Mouse (Mus musculus) layer of hippocampus, adult 18-20 months (tissue): ENCODE data around the gene Plcd4. TPM values are rescaled to one million over a fixed set of nuclear protein-coding genes. Genes with fewer than 3 reads are reported as not detected.
"Not testable (repeated sequence)": the region's sequence is repeated elsewhere in the genome, so short reads cannot be mapped to it uniquely, and the experiment has no call there.

ENCODE experiments used
- DNase-seq, 2 experiments: peaks; one replicate each; pipeline ENCODE4 v3.0.0; 2022; ENCODE audit warnings: low spot score in 2 of 2
- long read RNA-seq: library from polyadenylated mRNA; stranded (forward); transcript quantifications from one replicate; pipeline ENCODE4 v2.0.0, GENCODE M21; 2021
- total RNA-seq, 2 experiments: library from RNA; stranded (reverse); gene quantifications; 2 replicates each; pipeline ENCODE4 v1.2.3; 2021

The Plcd4 gene
- total RNA-seq = 10 to 100 TPM; 19.5 to 22.5 TPM
- long read RNA-seq, transcript Plcd4-204 (17 exons, 2,720 nt) = major isoform, 18 of 26 reads
- long read RNA-seq, partial matches to known transcripts = 2 of 26 reads
- long read RNA-seq, other reads (novel, unspliced or antisense) = 6 of 26 reads

- DNase-seq = peak; percentile 22 to 51
Measured at GRCm38 (mm10) chr1:74542451-74542961, at the start of gene Plcd4. Gene Plcd4 (plus strand): TSS chr1:74542888.

GRCm38 (mm10) chr1:74501106-74501505, 41.6 kb upstream of the Plcd4 start:
- no peak for DNase-seq

- DNase-seq = no peak
Measured at GRCm38 (mm10) chr1:74505393-74505720, 37.3 kb upstream of the Plcd4 start.

GRCm38 (mm10) chr1:74505721-74506464, 36.8 kb upstream of the Plcd4 start, which contains the start of gene Cnot9:
Gene Cnot9 (plus strand): TSS chr1:74506058.
- peak; percentile 100 for DNase-seq

- DNase-seq = no peak
Measured at GRCm38 (mm10) chr1:74506471-74506881, 36.2 kb upstream of the Plcd4 start.

DNA sequence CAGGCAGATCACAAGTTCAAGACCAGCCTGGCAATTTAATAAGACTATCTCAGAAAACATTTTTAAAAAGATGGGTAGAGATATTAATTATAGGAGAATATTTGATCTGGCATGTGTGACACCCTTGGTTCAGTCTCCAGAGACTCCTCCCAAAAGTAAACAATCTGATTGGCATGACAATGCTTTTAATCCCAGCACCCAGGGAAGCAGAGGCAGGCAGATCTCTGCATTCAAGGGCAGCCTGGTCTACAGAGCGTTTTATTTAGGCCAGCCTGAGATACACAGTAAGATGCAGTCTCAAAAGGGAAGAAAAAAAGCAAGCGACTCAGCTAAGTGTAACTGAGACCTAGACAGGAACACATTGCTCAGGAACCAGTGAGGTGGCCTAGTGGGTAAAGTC, 34.9 kb upstream of the Plcd4 start:
- DNase-seq = no peak

DNA sequence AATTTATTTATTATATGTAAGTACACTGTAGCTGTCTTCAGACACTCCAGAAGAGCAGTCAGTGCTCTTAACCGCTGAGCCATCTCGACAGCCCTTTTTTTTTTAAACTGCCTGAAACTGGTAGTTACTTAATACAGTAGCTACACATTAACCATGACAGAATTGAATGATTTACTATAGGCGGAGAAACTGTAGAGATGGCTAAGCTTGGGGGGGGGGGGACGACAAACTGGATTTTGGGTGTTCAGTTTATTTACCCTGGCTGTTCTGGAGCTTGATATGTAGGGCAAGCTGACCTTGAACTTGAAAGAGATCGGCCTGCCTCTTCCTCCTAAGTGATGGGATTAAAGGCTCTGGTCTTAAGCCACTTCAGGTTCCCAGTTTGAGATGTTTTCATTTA, 31.4 kb upstream of the Plcd4 start:
- no peak for DNase-seq

DNA sequence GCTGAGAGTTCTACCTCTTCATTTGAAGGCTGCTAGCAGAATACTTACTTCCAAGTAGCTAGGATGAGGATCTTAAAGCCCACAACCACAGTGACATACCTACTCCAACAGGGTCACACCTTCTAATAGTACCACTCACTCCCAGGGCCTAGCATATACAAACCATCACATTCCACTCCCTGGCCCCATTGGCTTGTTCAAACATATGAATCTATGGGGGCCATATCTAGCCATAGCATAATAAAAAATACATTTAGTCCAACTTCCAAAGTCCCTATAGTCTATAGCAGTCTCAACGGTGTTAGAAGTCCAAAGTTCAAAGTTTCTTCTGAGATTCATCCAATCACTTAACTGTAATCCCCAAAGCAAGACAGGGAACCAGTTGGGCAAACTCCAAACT, 29.7 kb upstream of the Plcd4 start:
- DNase-seq = not testable (repeated sequence)

DNA sequence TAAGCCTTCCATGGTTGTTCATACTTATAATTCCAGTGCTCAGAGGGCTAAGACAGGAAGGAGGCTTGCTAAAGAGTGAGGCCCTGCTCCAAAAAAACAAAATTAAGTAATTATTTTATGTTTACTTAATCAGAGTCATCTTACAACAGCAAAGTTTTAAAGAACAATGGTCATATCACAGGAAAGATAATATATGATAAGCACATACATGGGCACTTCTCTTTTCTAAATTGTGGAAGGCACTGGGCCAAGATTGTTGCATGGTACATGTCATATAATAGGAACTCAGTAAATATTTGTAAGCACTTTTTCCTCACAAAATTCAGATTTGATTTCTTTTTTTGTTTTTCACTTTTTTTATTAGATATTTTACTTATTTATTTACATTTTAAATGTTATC, 22.8 kb upstream of the Plcd4 start:
- DNase-seq = no peak

GRCm38 (mm10) chr1:74524746-74525145, 17.9 kb upstream of the Plcd4 start:
- no peak for DNase-seq

DNA sequence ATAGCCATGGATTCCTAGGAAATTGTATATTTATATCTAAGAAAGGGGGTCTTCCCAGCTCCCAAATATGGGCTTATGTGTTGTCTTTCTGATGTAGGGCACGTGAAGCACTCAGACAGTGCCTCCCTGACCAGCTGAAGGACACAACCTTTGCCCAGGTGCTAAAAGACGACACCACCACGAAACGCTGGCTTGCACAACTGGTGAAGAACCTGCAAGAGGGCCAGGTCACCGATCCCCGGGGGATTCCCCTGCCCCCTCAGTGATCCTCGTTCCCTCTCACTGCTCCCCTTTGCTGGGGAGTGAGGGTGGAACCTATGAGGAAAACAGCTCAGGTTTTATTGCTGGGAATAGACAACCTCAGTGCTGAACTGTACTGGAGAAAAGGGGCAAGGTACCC, 14.1 kb upstream of the Plcd4 start:
- DNase-seq = no peak

DNA sequence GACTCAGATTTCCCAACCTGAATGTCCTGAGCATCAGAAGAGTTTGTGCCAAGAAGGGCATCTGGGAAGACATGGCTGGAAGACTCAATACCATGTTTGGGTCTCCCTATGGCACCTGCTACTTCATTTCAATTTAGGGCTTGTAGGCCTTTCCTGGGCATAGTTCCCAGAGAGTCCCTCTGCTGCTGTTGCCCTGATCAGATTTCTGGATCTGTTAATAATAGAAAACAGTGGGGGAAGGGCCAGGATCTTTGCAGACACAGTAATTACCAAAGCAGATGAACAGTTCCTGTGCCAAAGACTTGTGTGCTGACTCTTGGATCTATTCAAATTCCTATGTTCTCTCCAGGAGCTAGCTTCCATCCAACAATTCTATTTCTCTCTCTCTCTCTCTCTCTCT, 4.0 kb upstream of the Plcd4 start:
- DNase-seq = peak; percentile 66 to 84

DNA sequence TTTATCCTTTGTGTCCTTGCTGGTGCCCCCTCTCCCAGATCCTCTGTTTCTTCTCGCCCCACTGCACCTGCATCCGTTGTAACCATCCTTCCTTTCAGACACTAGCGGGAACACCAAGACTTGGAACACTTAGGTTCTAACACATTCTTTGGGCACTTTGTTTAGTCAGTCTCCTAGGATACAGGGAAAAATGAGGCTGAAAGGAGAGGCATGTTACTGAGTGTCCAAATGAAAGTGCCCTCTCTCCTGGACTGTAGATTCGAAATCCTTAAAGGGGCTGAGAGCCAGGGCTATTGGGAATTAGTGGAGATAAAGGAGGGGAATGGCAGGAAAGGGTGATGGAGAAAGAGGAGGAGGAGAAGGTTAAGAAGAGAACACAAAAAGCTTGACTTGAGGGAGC, 1.5 kb downstream of the Plcd4 start, which contains the start of gene Usp37:
TSS of gene Usp37 (minus strand) at position 101 of the 400 bp plus-strand sequence.
- DNase-seq = no peak

DNA sequence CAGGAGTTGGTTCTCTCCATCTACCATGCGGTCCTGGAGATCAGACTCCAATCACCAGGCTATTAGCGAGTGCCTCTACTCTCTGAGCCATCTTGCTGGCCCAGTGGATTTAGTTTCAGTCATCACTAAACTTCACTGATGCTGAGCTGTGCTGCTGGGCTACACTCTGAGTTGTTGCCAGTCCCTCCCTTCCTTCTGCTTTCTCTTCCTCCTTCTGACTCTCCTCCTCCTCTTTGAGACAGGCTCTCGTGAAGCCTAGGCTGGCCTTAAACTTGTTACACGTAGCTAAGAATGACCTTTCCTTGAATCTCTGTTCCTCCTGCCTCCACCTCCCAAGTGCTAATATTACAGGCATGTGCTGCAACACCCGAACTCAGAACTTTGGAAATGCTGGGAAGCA, 16.4 kb downstream of the Plcd4 start:
- no peak for DNase-seq

DNA sequence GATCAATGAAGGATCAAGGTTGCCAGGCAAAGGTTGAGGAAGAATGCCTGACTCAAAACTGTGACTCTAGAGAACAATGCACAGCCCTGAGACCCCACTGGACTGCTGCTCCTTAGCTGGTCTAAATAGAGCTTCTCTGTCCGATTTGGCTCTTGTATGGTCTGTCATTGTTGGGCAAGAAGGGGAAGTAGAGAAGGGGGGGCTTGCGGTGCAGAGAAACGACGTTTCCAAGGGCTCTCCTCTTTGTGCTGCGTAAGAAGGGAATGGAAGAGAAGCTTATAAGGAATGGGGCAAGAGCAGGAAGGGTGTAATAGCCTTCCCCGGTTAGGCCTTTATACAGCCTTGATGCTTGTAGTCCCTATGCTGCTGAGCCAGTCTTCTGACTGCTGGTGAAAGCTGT, 23.1 kb downstream of the Plcd4 start:
- no peak for DNase-seq

DNA sequence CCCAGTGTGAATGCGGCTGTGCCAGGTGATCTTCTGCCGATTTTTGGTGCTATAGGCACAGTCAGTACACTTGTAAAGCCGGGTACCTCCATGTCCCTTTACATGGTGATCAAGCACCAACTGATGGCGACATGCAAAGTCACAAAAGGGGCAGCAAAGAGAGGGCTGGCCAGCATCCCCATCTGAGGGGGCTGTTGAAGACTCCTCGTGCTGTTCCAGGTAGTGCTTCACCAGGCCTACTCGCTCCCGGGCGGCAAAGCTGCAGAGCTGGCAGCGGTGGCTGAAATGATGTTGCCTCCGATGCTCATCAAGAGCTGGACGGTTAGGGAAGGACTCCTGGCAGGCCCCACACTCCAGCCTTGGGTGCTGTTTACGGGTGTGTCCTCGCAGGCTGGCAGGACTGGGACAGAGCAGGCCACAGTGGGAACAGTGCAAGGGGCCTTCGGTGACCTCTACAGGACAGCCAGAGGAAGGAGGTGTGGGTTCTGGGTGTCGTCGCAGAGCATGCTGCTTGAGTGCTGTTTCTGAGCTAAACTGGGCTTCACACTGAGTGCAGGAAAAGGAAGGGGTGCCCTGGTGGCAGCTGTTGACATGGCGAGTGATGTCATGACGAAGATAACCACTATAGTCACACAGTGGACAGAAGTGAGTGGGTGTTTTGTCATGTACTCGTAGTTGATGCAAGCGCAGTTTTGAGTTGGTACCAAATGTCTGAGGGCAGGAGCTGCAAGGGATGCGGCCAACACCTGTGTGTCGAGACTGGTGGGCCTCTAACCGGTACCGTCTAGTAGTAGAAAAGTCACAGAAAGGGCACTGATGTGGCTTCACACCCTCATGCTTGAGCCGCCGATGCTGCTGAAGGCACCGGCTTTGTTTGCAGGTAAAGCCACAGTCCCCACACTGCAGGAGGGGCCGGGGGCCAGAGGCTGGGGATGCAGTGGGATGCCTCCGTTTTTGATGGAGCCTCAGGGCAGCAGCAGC, 27.3 kb downstream of the Plcd4 start:
- no peak for DNase-seq

GRCm38 (mm10) chr1:74582621-74583020, 39.9 kb downstream of the Plcd4 start:
- DNase-seq = no peak

GRCm38 (mm10) chr1:74584616-74585398, 42.1 kb downstream of the Plcd4 start:
- no peak for DNase-seq

- DNase-seq = no peak
Measured at GRCm38 (mm10) chr1:74587233-74587772, 44.6 kb downstream of the Plcd4 start.

GRCm38 (mm10) chr1:74587773-74588445, 45.2 kb downstream of the Plcd4 start, which contains the start of the genes Zfp142 and Bcs1l:
Gene Zfp142 (minus strand): TSS chr1:74588246.
Gene Bcs1l (plus strand): TSS chr1:74588289.
- DNase-seq = peak; percentile 99
